Mouse (Mus musculus): ENCODE measurements at regions not wholly inside any gene's neighbourhood (a gene's known extent, or its start where the extent isn't known, plus 50 kb on each side); places are given as distances from the start of the nearest gene placed in this dataset.

GRCm38 (mm10) chr17:47291558-47291957 lies 77.1 kb upstream of the Mrps10 start:
- ATAC-seq (ENCODE audit: low FRiP score) (no peak), DNase-seq (ENCODE audit: low spot score) (no peak)
- no peak for TF ChIP-seq CTCF (IDR thresholded peaks at IDR 0.05)
- WGBS: 100% methylated on average over 1 of the region's 1 CpGs
- H3K27ac ChIP-seq (ENCODE audit: low read depth, low read length): no peak overlapping the region
- H3K9ac ChIP-seq (replicated peaks; ENCODE audit: low read length, poor library complexity, severe bottlenecking): no peak overlapping the region
- no peaks in the 10 kb centered on the region for H3K27me3 ChIP-seq (ENCODE audit: insufficient read depth, low read length)
- H3K36me3 ChIP-seq (ENCODE audit: insufficient read depth, low read length): peaks cover 6% of the 10 kb centered on the region; the same call in 1 of the 2 replicates
- no peak overlapping the region for H3K4me3 ChIP-seq (ENCODE audit: low read depth, low read length)
- H3K9me3 ChIP-seq (ENCODE audit: low read length): no peaks in the 10 kb centered on the region
- H3K4me1 ChIP-seq (ENCODE audit: insufficient read depth, low read length): 0 out of 2 replicates have a peak, but pooled peaks cover 5% of the 10 kb centered on the region
- H3K4me2 ChIP-seq (ENCODE audit: low read depth, low read length, poor library complexity, severe bottlenecking): no peak overlapping the region

- Histone ChIP-seq H3K27me3 (ENCODE audit: insufficient read depth, low read length) (no peaks in the 10 kb centered on the region), H3K4me3 (ENCODE audit: low read depth, low read length) (no peak overlapping the region), H3K27ac (ENCODE audit: low read depth, low read length) (no peak overlapping the region), H3K4me2 (ENCODE audit: low read depth, low read length, poor library complexity, severe bottlenecking) (no peak overlapping the region), H3K4me1 (ENCODE audit: insufficient read depth, low read length) (no peaks in the 10 kb centered on the region), H3K9me3 (ENCODE audit: low read length) (no peaks in the 10 kb centered on the region), H3K9ac (replicated peaks; ENCODE audit: low read length, poor library complexity, severe bottlenecking) (no peak overlapping the region), H3K36me3 (ENCODE audit: insufficient read depth, low read length) (peaks cover 6% of the 10 kb centered on the region; the same call in 1 of the 2 replicates)
- DNase-seq (ENCODE audit: low spot score) (no peak), ATAC-seq (ENCODE audit: low FRiP score) (no peak)
- no peak for TF ChIP-seq CTCF (IDR thresholded peaks at IDR 0.05)
- 95% methylated on average over 10 of the region's 10 CpGs for WGBS
Measured at GRCm38 (mm10) chr17:47285616-47286015, 83.1 kb upstream of the Mrps10 start.

GRCm38 (mm10) chr17:47284236-47284635 lies 84.5 kb upstream of the Mrps10 start:
- H3K9ac ChIP-seq (replicated peaks; ENCODE audit: low read length, poor library complexity, severe bottlenecking): no peak overlapping the region
- peaks cover 6% of the 10 kb centered on the region; the same call in 1 of the 2 replicates for H3K36me3 ChIP-seq (ENCODE audit: insufficient read depth, low read length)
- H3K4me2 ChIP-seq (ENCODE audit: low read depth, low read length, poor library complexity, severe bottlenecking): no peak overlapping the region
- 76% methylated on average over 11 of the region's 11 CpGs for WGBS
- H3K27ac ChIP-seq (ENCODE audit: low read depth, low read length): no peak overlapping the region
- no peak for TF ChIP-seq CTCF (IDR thresholded peaks at IDR 0.05)
- H3K9me3 ChIP-seq (ENCODE audit: low read length): no peaks in the 10 kb centered on the region
- no peaks in the 10 kb centered on the region for H3K4me1 ChIP-seq (ENCODE audit: insufficient read depth, low read length)
- no peak overlapping the region for H3K4me3 ChIP-seq (ENCODE audit: low read depth, low read length)
- DNase-seq (ENCODE audit: low spot score) (no peak), ATAC-seq (ENCODE audit: low FRiP score) (no peak)
- H3K27me3 ChIP-seq (ENCODE audit: insufficient read depth, low read length): no peaks in the 10 kb centered on the region

- DNase-seq (ENCODE audit: low spot score): peak; percentile 39
- 83% methylated on average over 4 of the region's 4 CpGs for WGBS
Measured at GRCm38 (mm10) chr17:47283158-47283557, 85.5 kb upstream of the Mrps10 start.

GRCm38 (mm10) chr17:47282476-47282875 lies 86.2 kb upstream of the Mrps10 start:
- DNase-seq (ENCODE audit: low spot score): peak; percentile 41
- Histone ChIP-seq H3K36me3 (ENCODE audit: insufficient read depth, low read length) (peaks cover 2% of the 10 kb centered on the region; the same call in 1 of the 2 replicates), H3K27ac (ENCODE audit: low read depth, low read length) (no peak overlapping the region), H3K9ac (replicated peaks; ENCODE audit: low read length, poor library complexity, severe bottlenecking) (no peak overlapping the region), H3K9me3 (ENCODE audit: low read length) (no peaks in the 10 kb centered on the region), H3K27me3 (ENCODE audit: insufficient read depth, low read length) (no peaks in the 10 kb centered on the region), H3K4me3 (ENCODE audit: low read depth, low read length) (no peak overlapping the region), H3K4me1 (ENCODE audit: insufficient read depth, low read length) (no peaks in the 10 kb centered on the region), H3K4me2 (ENCODE audit: low read depth, low read length, poor library complexity, severe bottlenecking) (no peak overlapping the region)
- no peak for TF ChIP-seq CTCF (IDR thresholded peaks at IDR 0.05)
- ATAC-seq (ENCODE audit: low FRiP score): no peak
- 53% methylated on average over 3 of the region's 3 CpGs for WGBS

More at GRCm38 (mm10) chr17:47283158-47283557, 85.5 kb upstream of the Mrps10 start:
- Histone ChIP-seq H3K36me3 (ENCODE audit: insufficient read depth, low read length) (peaks cover 6% of the 10 kb centered on the region; the same call in 1 of the 2 replicates), H3K9me3 (ENCODE audit: low read length) (no peaks in the 10 kb centered on the region), H3K4me2 (ENCODE audit: low read depth, low read length, poor library complexity, severe bottlenecking) (no peak overlapping the region), H3K4me1 (ENCODE audit: insufficient read depth, low read length) (no peaks in the 10 kb centered on the region), H3K27ac (ENCODE audit: low read depth, low read length) (no peak overlapping the region), H3K9ac (replicated peaks; ENCODE audit: low read length, poor library complexity, severe bottlenecking) (no peak overlapping the region), H3K27me3 (ENCODE audit: insufficient read depth, low read length) (no peaks in the 10 kb centered on the region), H3K4me3 (ENCODE audit: low read depth, low read length) (no peak overlapping the region)
- no peak for ATAC-seq (ENCODE audit: low FRiP score)
- no peak for TF ChIP-seq CTCF (IDR thresholded peaks at IDR 0.05)

- Histone ChIP-seq H3K27ac (ENCODE audit: low read depth, low read length) (no peak overlapping the region), H3K36me3 (ENCODE audit: insufficient read depth, low read length) (no peaks in the 10 kb centered on the region)
Measured at GRCm38 (mm10) chr17:47277890-47278289, 90.8 kb upstream of the Mrps10 start.

More at GRCm38 (mm10) chr17:47277890-47278289, 90.8 kb upstream of the Mrps10 start:
- WGBS: 90% methylated on average over 5 of the region's 5 CpGs
- no peak overlapping the region for H3K4me3 ChIP-seq (ENCODE audit: low read depth, low read length)
- H3K27me3 ChIP-seq (ENCODE audit: insufficient read depth, low read length): no peaks in the 10 kb centered on the region
- ATAC-seq (ENCODE audit: low FRiP score) (no peak), DNase-seq (ENCODE audit: low spot score) (no peak)
- no peak overlapping the region for H3K4me2 ChIP-seq (ENCODE audit: low read depth, low read length, poor library complexity, severe bottlenecking)
- H3K4me1 ChIP-seq (ENCODE audit: insufficient read depth, low read length): no peaks in the 10 kb centered on the region
- TF ChIP-seq CTCF (IDR thresholded peaks at IDR 0.05): no peak
- no peaks in the 10 kb centered on the region for H3K9me3 ChIP-seq (ENCODE audit: low read length)
- H3K9ac ChIP-seq (replicated peaks; ENCODE audit: low read length, poor library complexity, severe bottlenecking): no peak overlapping the region
